Mouse (Mus musculus): ENCODE measurements at regions not wholly inside any gene's neighbourhood (a gene's known extent, or its start where the extent isn't known, plus 50 kb on each side); places are given as distances from the start of the nearest gene placed in this dataset.

DNA sequence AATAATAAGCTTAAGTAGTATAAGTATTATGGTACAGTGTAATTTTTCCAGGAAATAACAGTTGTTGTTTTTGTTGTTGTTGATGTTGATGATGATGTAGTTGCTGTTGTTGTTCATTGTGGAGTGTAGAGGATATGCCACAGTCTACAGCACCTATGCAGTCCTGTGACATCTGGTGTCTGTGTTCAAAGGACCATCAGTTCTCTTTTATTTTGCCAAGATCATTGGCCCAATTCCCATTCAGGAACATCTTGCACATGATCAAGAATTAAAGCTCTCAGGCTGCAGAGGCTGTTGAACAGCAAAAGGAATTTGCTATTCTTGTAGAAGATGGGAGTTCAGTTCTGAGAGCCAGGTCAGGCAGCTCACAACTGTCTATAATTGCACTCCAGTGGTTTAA lies 841.3 kb upstream of the Chrm3 start:
- no peak for TF ChIP-seq CTCF (IDR thresholded peaks at IDR 0.05; ENCODE audit: low read depth)
- Histone ChIP-seq H3K27me3 (ENCODE audit: insufficient read depth, low read length) (no peaks in the 10 kb centered on the region), H3K27ac (ENCODE audit: low read depth) (no peak overlapping the region), H3K9me3 (ENCODE audit: low read depth, low read length) (no peaks in the 10 kb centered on the region), H3K4me1 (ENCODE audit: insufficient read depth) (no peaks in the 10 kb centered on the region), H3K4me2 (no peak overlapping the region), H3K4me3 (ENCODE audit: low read depth, low read length) (no peak overlapping the region), H3K9ac (no peak overlapping the region), H3K36me3 (ENCODE audit: insufficient read depth) (no peaks in the 10 kb centered on the region)
- DNase-seq = no peak
- no peak for ATAC-seq (ENCODE audit: insufficient read depth)

GRCm38 (mm10) chr13:11192471-11192870 lies 831.8 kb upstream of the Chrm3 start:
- H3K27me3 ChIP-seq (ENCODE audit: insufficient read depth, low read length) = no peaks in the 10 kb centered on the region
- no peak for TF ChIP-seq CTCF (IDR thresholded peaks at IDR 0.05; ENCODE audit: low read depth)
- H3K4me2 ChIP-seq = no peak overlapping the region
- H3K4me1 ChIP-seq (ENCODE audit: insufficient read depth) = no peaks in the 10 kb centered on the region
- H3K9me3 ChIP-seq (ENCODE audit: low read depth, low read length) = no peaks in the 10 kb centered on the region
- no peak overlapping the region for H3K4me3 ChIP-seq (ENCODE audit: low read depth, low read length)
- ATAC-seq (ENCODE audit: insufficient read depth) (no peak), DNase-seq (no peak)
- 66% methylated on average over 8 of the region's 8 CpGs for WGBS
- no peak overlapping the region for H3K27ac ChIP-seq (ENCODE audit: low read depth)
- H3K36me3 ChIP-seq (ENCODE audit: insufficient read depth) = no peaks in the 10 kb centered on the region
- H3K9ac ChIP-seq = no peak overlapping the region

DNA sequence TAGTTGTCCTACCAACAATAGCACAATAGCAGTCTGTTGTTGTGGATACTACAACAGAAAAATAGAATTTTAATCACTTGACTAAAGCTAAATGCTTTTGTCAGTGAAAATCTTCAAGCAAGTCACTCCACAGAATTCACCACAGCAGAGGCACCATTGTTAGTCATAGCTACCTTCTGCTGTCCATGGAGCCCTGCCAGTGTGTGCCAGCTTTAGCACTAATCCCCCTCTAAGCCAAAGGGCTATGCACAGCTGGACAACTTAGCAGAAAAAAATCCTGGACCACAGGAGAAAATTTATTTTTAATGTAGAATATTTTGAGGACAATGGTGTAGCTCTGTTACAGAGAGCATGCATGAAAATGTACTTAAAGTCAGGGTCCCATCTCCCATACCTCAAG lies 820.5 kb upstream of the Chrm3 start:
- ATAC-seq (ENCODE audit: insufficient read depth) = no peak
- no peak for TF ChIP-seq CTCF (IDR thresholded peaks at IDR 0.05; ENCODE audit: low read depth)
- H3K9me3 ChIP-seq (ENCODE audit: low read depth, low read length) = no peaks in the 10 kb centered on the region
- no peak overlapping the region for H3K4me2 ChIP-seq
- no peak overlapping the region for H3K9ac ChIP-seq
- H3K4me1 ChIP-seq (ENCODE audit: insufficient read depth) = no peaks in the 10 kb centered on the region
- no peak overlapping the region for H3K27ac ChIP-seq (ENCODE audit: low read depth)
- H3K4me3 ChIP-seq (ENCODE audit: low read depth, low read length) = no peak overlapping the region
- DNase-seq = no peak
- H3K27me3 ChIP-seq (ENCODE audit: insufficient read depth, low read length) = no peaks in the 10 kb centered on the region
- H3K36me3 ChIP-seq (ENCODE audit: insufficient read depth) = no peaks in the 10 kb centered on the region

DNA sequence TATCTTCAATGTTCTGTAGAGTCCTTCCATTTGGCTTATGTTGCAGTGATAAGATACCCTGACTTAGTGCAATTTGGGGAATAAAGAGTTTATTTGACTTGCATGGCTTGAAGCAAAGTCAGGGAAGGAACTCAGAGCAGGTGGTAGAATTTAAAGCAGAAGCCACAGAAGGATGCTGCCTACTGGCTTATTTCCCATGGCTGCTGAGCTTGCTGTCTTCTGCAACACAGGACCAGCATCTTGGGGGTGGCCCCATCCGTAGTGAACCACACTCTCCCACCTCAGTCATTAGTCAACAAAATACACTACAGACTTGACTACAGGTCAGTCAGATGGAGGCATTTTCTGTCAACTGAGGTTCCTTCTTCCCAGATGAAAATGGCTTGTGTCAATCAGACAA lies 819.7 kb upstream of the Chrm3 start:
- H3K27ac ChIP-seq (ENCODE audit: low read depth) = no peak overlapping the region
- DNase-seq (no peak), ATAC-seq (ENCODE audit: insufficient read depth) (no peak)
- H3K9me3 ChIP-seq (ENCODE audit: low read depth, low read length) = no peaks in the 10 kb centered on the region
- no peak overlapping the region for H3K9ac ChIP-seq
- 79% methylated on average over 1 of the region's 1 CpGs for WGBS
- no peak overlapping the region for H3K4me3 ChIP-seq (ENCODE audit: low read depth, low read length)
- TF ChIP-seq CTCF (IDR thresholded peaks at IDR 0.05; ENCODE audit: low read depth) = no peak
- H3K36me3 ChIP-seq (ENCODE audit: insufficient read depth) = no peaks in the 10 kb centered on the region
- no peaks in the 10 kb centered on the region for H3K4me1 ChIP-seq (ENCODE audit: insufficient read depth)
- H3K27me3 ChIP-seq (ENCODE audit: insufficient read depth, low read length) = no peaks in the 10 kb centered on the region
- no peak overlapping the region for H3K4me2 ChIP-seq

DNA sequence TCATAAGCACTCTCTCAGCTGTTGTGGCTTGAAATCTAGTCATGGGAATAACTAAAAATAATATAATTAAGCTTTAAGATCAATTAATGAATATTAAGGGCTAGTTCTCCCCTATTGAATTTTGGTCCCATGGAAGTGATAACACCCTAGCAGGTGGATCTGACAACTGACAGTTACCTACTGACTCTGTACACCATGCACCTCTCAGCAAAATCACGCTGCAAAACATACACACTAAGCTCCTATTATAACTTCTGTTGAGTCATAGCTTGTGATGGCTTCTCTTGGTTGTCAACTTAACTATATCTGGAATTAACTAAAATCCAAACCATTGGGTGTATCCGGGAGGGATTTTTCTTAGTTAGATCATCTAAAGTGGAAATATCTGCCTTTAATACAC lies 817.9 kb upstream of the Chrm3 start:
- Histone ChIP-seq H3K27ac (ENCODE audit: low read depth) (no peak overlapping the region), H3K4me2 (no peak overlapping the region), H3K9me3 (ENCODE audit: low read depth, low read length) (no peaks in the 10 kb centered on the region), H3K4me3 (ENCODE audit: low read depth, low read length) (no peak overlapping the region), H3K27me3 (ENCODE audit: insufficient read depth, low read length) (no peaks in the 10 kb centered on the region), H3K36me3 (ENCODE audit: insufficient read depth) (no peaks in the 10 kb centered on the region), H3K4me1 (ENCODE audit: insufficient read depth) (no peaks in the 10 kb centered on the region), H3K9ac (no peak overlapping the region)
- TF ChIP-seq CTCF (IDR thresholded peaks at IDR 0.05; ENCODE audit: low read depth) = no peak
- ATAC-seq (ENCODE audit: insufficient read depth) = no peak
- 87% methylated on average over 2 of the region's 2 CpGs for WGBS
- DNase-seq = no peak

DNA sequence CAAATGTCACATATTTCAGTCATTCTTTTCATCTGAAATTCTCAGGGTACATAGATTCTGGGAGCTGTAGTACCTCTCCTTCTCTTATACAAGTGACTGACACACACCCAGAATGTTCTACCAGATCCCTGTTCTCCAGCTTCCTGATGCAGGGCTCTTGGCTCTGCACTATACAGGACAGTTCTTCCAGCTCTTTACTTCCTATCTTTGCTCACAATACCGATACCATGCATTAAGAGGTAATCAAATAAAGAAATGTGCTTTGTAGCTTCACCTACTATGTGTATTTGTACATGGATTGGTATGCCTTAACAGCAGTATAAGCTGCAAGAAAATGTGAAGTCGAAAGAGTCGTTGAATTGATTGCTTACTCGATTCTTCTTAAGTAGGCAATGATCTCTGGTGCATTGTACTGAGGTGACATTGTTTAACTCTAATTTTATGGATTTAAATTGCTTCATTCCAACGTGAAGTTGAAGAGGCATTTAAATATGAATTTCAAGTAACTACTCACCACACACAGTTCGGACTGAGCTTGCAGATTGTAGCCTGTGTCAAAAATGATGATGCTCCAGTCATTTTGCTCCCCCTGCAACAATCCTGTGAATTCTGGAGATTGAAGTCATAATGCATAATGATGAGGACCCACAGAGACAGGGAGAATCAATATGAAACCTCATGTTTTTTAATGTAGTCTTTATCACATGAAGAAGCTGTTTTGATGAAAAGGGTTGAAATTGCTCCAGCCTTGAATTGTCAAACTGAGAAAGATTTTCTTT lies 817.2 kb upstream of the Chrm3 start:
- no peaks in the 10 kb centered on the region for H3K27me3 ChIP-seq (ENCODE audit: insufficient read depth, low read length)
- no peaks in the 10 kb centered on the region for H3K4me1 ChIP-seq (ENCODE audit: insufficient read depth)
- H3K36me3 ChIP-seq (ENCODE audit: insufficient read depth) = no peaks in the 10 kb centered on the region
- no peak for TF ChIP-seq CTCF (IDR thresholded peaks at IDR 0.05; ENCODE audit: low read depth)
- DNase-seq (no peak), ATAC-seq (ENCODE audit: insufficient read depth) (no peak)
- no peak overlapping the region for H3K9ac ChIP-seq
- no peak overlapping the region for H3K4me3 ChIP-seq (ENCODE audit: low read depth, low read length)
- no peaks in the 10 kb centered on the region for H3K9me3 ChIP-seq (ENCODE audit: low read depth, low read length)
- 66% methylated on average over 6 of the region's 6 CpGs for WGBS
- no peak overlapping the region for H3K4me2 ChIP-seq
- no peak overlapping the region for H3K27ac ChIP-seq (ENCODE audit: low read depth)

DNA sequence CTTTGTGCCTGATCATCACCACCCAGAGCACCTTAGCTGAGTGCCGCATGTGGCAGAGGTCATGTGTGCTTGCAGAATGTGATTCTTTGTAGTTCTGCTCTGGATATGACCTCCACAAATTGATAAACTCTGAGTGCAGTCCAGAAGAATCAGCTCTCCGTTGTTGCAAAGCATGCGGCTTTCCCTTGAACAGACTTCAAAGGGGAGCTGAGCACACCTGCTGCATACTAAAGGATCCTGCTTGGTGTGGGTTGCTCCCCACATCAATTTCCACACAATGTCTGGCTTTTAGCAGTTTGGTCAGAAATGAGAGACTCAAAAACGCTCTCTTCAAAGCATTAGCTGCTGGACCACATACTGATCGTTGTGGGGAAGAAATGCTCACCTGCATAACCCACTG lies 806.5 kb upstream of the Chrm3 start:
- 55% methylated on average over 5 of the region's 5 CpGs for WGBS
- H3K4me3 ChIP-seq (ENCODE audit: low read depth, low read length) = no peak overlapping the region
- H3K27ac ChIP-seq (ENCODE audit: low read depth) = no peak overlapping the region
- no peak overlapping the region for H3K4me2 ChIP-seq
- no peaks in the 10 kb centered on the region for H3K9me3 ChIP-seq (ENCODE audit: low read depth, low read length)
- no peaks in the 10 kb centered on the region for H3K36me3 ChIP-seq (ENCODE audit: insufficient read depth)
- no peaks in the 10 kb centered on the region for H3K4me1 ChIP-seq (ENCODE audit: insufficient read depth)
- no peak overlapping the region for H3K9ac ChIP-seq
- peak; percentile 84 for ATAC-seq (ENCODE audit: insufficient read depth)
- TF ChIP-seq CTCF (IDR thresholded peaks at IDR 0.05; ENCODE audit: low read depth) = no peak
- H3K27me3 ChIP-seq (ENCODE audit: insufficient read depth, low read length) = no peaks in the 10 kb centered on the region
- DNase-seq = peak; percentile 28

- ATAC-seq (ENCODE audit: insufficient read depth) = no peak
- Histone ChIP-seq H3K4me3 (ENCODE audit: low read depth, low read length) (no peak overlapping the region), H3K36me3 (ENCODE audit: insufficient read depth) (no peaks in the 10 kb centered on the region), H3K4me1 (ENCODE audit: insufficient read depth) (no peaks in the 10 kb centered on the region), H3K9me3 (ENCODE audit: low read depth, low read length) (no peaks in the 10 kb centered on the region), H3K9ac (no peak overlapping the region), H3K27me3 (ENCODE audit: insufficient read depth, low read length) (no peaks in the 10 kb centered on the region), H3K27ac (ENCODE audit: low read depth) (no peak overlapping the region), H3K4me2 (no peak overlapping the region)
- no peak for TF ChIP-seq CTCF (IDR thresholded peaks at IDR 0.05; ENCODE audit: low read depth)
- no peak for DNase-seq
- WGBS = 62% methylated on average over 3 of the region's 3 CpGs
These were observed 803.5 kb upstream of the Chrm3 start for GRCm38 (mm10) chr13:11164130-11164529.

All from lung, embryonic 14.5 days (tissue).